Mouse (Mus musculus) small intestine, adult 2 months (tissue): ENCODE measurements around the gene Snrnp35. TPM values are rescaled to one million over a fixed set of nuclear protein-coding genes. Genes with fewer than 3 reads are reported as not detected.

Experiments
- H3K27ac ChIP-seq: fragments of 200-500 bp; 2 replicates; pipeline ENCODE4 v1.5.1; 2012; ENCODE audit warnings: low read depth, low read length, control low read depth, inconsistent platforms; ENCODE audit not compliant: insufficient read depth
- H3K27me3 ChIP-seq: fragments of 200-500 bp; 2 replicates; pipeline ENCODE4 v1.6.1; 2012; ENCODE audit warnings: mild to moderate bottlenecking, moderate library complexity, low read length, inconsistent platforms; ENCODE audit not compliant: control insufficient read depth, insufficient read depth
- H3K36me3 ChIP-seq: fragments of 200-500 bp; 2 replicates; pipeline ENCODE4 v1.6.1; 2012; ENCODE audit warnings: mild to moderate bottlenecking, low read length, control low read depth, inconsistent platforms; ENCODE audit not compliant: control insufficient read depth, insufficient read depth
- H3K4me1 ChIP-seq: fragments of 200-500 bp; 2 replicates; pipeline ENCODE4 v1.6.1; 2012; ENCODE audit warnings: low read length, inconsistent platforms, mixed read lengths; ENCODE audit not compliant: control insufficient read depth, insufficient read depth, insufficient read length
- H3K4me3 ChIP-seq: fragments of 200-500 bp; 2 replicates; pipeline ENCODE4 v1.5.1; 2012; ENCODE audit warnings: low read depth, mild to moderate bottlenecking, control low read depth, inconsistent platforms, low read length, moderate library complexity
- CTCF ChIP-seq: fragments of 200-500 bp; IDR thresholded peaks from 2 replicates; pipeline ENCODE4 v1.5.1; 2012; ENCODE audit warnings: low read depth, mild to moderate bottlenecking, control low read depth, inconsistent platforms, low read length, moderate library complexity, mixed read lengths; ENCODE audit not compliant: insufficient replicate concordance, insufficient read length; ENCODE audit errors: extremely low read depth
- POLR2A ChIP-seq: fragments of 200-500 bp; IDR thresholded peaks from 2 replicates; pipeline ENCODE4 v1.6.1; 2012; ENCODE audit warnings: low read depth, mild to moderate bottlenecking, control low read depth, inconsistent platforms, low read length, moderate library complexity
- WGBS: fragments of 180-500 bp; shearing (Covaris S2); methylation state at CpG from one replicate; pipeline ENCODE4 v1.1.7; 2018; 5-methylcytosine and 5-hydroxymethylcytosine counted together
- polyA plus RNA-seq: library from polyadenylated mRNA; depleted of rRNA; stranded (reverse); fragments of >200 nt; gene quantifications from 2 replicates; pipeline ENCODE4 v1.2.3, GENCODE M21; 2012; rRNA removed

The Snrnp35 gene
- polyA plus RNA-seq: 1.2 and 1.8 TPM in 2 replicates

DNA sequence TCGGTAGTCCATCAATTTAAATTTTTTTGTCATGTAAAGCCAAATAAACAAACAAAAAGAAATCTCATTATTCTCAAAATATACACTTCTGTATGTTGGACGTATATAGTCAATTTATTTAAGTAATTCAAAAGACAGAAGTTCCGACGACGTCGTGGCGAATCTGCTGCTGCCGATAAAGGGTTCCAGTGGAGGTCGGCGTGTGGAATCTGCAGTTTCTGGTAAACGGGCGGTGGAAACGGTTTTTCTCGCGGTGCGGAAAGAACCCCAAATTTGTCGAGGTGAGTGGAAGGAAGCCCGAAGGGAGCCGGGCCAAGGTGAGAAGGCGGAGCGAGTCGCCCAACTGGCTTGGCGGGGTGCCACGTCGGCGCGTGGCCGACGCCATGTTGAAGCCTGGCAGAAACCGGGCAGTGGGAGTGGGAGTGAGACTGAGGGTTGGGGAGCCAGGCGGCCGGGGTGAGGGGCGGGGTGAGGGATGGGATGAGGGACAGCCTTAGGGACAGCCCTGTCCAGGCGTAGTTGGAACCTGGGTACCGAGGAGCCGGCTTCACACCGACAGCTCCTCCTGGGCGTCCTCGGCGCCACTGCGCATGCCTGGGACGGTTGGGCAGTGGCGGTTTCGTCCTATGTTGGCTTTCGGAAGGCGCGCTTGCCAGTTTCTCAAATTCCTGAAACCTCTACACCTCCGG, at the start of gene Snrnp35:
Gene Snrnp35, plus strand, starts transcription at position 169 of the 689 bp plus-strand sequence.
- Histone ChIP-seq H3K4me1 (no peaks in the 10 kb centered on the region; the same call in 1 of the 2 replicates), H3K27ac (peak within 1 kb of the TSS; percentile 100), H3K36me3 (no peaks in the 10 kb centered on the region), H3K27me3 (no peaks in the 10 kb centered on the region), H3K4me3 (peak within 1 kb of the TSS; percentile 98)
- TF ChIP-seq CTCF (peak; percentile 10; the same call in 1 of the 2 replicates), POLR2A (no peak; the same call in 1 of the 2 replicates)
- under 1% methylated on average over 48 of the region's 48 CpGs for WGBS

DNA sequence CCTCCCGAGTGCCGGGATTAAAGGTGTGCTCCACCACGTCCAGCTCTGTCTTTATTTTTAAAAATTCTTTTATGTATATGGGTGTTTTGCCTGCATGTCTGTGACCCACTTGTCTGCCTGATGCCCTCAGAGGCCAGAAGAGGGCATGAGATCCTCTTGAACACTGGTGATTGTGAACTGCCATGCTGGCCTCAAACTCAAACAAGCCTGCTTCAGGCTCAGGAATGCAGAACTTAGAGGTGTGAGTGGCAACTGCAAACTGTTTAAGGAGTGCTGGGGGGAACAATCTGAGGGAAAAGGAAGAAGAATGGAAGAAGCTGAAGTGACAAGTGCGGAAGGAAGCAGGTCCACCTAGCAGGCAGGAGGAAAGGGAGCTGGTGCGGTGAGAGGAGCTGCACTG, 44.7 kb upstream of the Snrnp35 start:
- H3K27ac ChIP-seq: no peak overlapping the region
- TF ChIP-seq CTCF: peak; percentile 58; the same call in 1 of the 2 replicates
- TF ChIP-seq POLR2A: no peak
- peaks cover 4% of the 10 kb centered on the region; the same call in 1 of the 2 replicates for H3K4me1 ChIP-seq

DNA sequence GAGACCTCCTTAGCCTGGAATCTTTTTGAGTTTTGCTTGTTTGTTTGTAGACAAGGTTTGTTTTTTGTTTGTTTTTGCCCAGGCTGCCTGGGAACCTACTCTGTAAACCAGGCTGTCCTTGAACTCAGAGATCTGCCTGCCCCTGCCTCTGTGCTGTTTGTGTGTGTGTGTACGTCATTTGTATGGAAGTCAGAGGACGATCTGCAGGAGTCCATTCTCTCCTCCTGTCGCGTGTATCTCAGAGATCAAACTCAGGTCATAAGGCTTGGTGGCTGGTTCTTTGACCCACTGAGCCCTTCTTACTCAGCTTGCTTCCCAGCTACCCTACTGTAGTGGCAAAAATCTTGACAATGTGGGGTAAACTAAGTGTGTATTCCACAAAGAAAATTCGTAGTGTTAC, 44.2 kb upstream of the Snrnp35 start:
- no peak for TF ChIP-seq CTCF
- TF ChIP-seq POLR2A: no peak
- H3K27me3 ChIP-seq: no peaks in the 10 kb centered on the region
- no peak overlapping the region for H3K4me3 ChIP-seq
- peak overlapping the region; percentile 44; the same call in 1 of the 2 replicates for H3K27ac ChIP-seq
- peaks cover 4% of the 10 kb centered on the region; the same call in 1 of the 2 replicates for H3K4me1 ChIP-seq
- WGBS: 52% methylated on average over 5 of the region's 5 CpGs
- H3K36me3 ChIP-seq: no peaks in the 10 kb centered on the region

More for the DNA sequence above, 44.7 kb upstream of the Snrnp35 start:
- no peak overlapping the region for H3K4me3 ChIP-seq
- no peaks in the 10 kb centered on the region for H3K27me3 ChIP-seq
- 73% methylated on average over 5 of the region's 5 CpGs for WGBS
- no peaks in the 10 kb centered on the region for H3K36me3 ChIP-seq

DNA sequence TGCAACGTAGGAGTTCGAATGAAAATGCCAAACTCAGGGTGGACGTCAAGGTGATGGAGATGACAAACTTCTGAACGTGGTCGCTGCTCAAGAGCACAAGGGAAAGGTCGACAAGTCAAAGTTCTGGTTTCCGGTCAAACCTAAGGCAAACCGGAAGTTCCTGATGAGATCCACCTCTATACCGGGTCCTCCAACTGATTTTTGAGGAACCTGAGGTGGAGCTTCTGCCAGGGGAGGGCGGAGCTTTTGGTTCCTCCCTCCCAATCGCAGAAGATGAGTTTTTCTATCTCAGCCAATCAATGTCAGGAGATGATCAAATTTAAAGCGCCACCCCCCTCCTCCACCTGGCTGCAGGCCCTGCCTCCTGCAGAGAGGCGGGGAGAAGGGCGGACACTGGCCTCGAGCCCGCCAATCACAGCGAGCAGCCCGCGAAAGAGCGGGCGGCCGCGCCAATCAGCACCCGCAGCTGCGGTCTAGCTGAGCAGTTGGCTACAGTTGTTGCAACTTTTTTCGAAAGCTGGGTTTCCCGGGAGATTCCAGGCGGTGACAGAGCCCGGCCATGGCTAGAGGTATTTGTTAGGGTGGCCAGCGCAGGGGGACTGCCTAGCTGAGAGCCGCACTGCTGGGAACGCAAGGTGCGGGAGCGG, 43.4 kb upstream of the Snrnp35 start, which contains the start of gene Kmt5a:
Gene Kmt5a, plus strand, starts transcription at position 484 of the 647 bp plus-strand sequence.
- under 1% methylated on average over 34 of the region's 34 CpGs for WGBS
- TF ChIP-seq POLR2A (peak; percentile 48; the same call in 1 of the 2 replicates), CTCF (peak; percentile 11; the same call in 1 of the 2 replicates)
- peak within 1 kb of the TSS; percentile 64 for H3K27ac ChIP-seq

DNA sequence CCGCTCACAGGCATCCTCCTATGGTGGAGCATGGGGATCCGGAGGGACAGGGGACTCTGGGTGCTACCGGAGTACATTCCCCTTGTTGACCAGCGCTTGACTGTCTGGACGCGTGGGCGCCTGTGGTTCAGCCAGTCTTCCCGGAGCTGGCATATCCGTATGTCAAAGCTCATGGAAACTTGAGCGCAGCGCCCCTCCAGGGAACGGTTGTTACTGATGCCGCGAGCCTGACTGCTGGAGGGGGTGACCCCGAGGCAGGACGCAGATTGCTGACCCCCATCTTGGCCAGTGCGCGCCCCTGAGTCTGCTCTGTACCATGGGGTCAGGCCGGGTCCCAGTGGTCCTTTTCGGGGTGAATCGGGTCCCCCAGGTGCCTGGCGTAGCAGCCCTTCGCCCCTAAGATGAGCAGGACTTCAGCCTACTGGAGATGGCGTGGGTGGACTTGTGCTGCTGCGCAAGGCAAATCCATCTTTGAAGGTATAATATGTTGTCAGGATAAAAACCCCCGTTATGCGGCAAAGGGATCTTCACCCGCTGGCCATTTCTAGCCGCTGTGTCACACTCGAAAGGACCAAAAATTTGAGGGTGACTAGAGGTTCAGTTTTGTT, 42.7 kb upstream of the Snrnp35 start:
- Histone ChIP-seq H3K36me3 (no peaks in the 10 kb centered on the region), H3K4me3 (peak overlapping the region; percentile 88), H3K27ac (peak overlapping the region; percentile 64), H3K4me1 (peaks cover 4% of the 10 kb centered on the region; the same call in 1 of the 2 replicates), H3K27me3 (no peaks in the 10 kb centered on the region)
- WGBS: under 1% methylated on average over 30 of the region's 30 CpGs
- TF ChIP-seq CTCF (peak; percentile 8; the same call in 1 of the 2 replicates), POLR2A (no peak)

More for the DNA sequence above, 43.4 kb upstream of the Snrnp35 start, which contains the start of gene Kmt5a:
- Histone ChIP-seq H3K27me3 (no peaks in the 10 kb centered on the region), H3K4me3 (peak within 1 kb of the TSS; percentile 88), H3K36me3 (no peaks in the 10 kb centered on the region), H3K4me1 (peaks cover 4% of the 10 kb centered on the region; the same call in 1 of the 2 replicates)

DNA sequence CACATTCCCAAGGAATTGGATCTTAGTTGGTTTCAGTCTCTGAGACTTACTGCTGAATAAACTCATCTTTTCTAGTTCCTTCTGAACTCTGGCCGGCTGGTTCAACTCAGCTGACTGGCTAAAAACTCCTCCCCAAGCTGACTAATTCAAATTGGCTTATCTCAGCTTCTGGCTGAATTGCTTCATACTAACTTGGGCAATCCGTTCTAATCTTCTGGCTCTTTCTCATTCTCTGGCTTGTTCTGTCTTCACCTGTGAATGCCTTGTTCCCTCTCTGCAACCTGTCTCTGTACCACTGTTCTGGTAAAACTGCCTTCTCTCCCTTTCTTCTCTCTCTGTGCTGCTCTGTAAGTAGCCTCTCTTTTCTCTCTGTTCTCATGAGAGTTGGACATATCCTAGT, 40.3 kb upstream of the Snrnp35 start:
- Histone ChIP-seq H3K4me1 (peaks cover 8% of the 10 kb centered on the region; the same call in 1 of the 2 replicates), H3K27me3 (no peaks in the 10 kb centered on the region), H3K27ac (peak overlapping the region; percentile 54), H3K36me3 (peaks cover 2% of the 10 kb centered on the region; the same call in 1 of the 2 replicates), H3K4me3 (no peak overlapping the region)
- no peak for TF ChIP-seq CTCF
- TF ChIP-seq POLR2A: no peak
- WGBS: 13% methylated on average over 2 of the region's 2 CpGs
